Mouse (Mus musculus) megakaryocyte, embryonic 14.5 days (primary cell): ENCODE data around the gene Nars2.
"Not testable (repeated sequence)": the region's sequence is repeated elsewhere in the genome, so short reads cannot be mapped to it uniquely, and the experiment has no call there.

ENCODE experiments used
- FLI1 ChIP-seq: IDR thresholded peaks from 2 replicates; pipeline ENCODE4 v1.6.1; 2012; ENCODE audit warnings: low read length, inconsistent platforms, mixed read lengths
- GATA1 ChIP-seq: IDR thresholded peaks from 3 replicates; pipeline ENCODE4 v1.6.1; 2012; ENCODE audit warnings: mixed read lengths, low read length, inconsistent platforms, borderline replicate concordance

GRCm38 (mm10) chr7:96946501-96946900 is 4.8 kb upstream of the Nars2 start:
- TF ChIP-seq GATA1, FLI1: not testable (repeated sequence)
